Mouse (Mus musculus) stomach, postnatal 0 days (tissue): Measurements from ENCODE around the gene Cacna1b. TPM values are rescaled to one million over a fixed set of nuclear protein-coding genes. Genes with fewer than 3 reads are reported as not detected.
A peak's percentile ranks its signal among the peaks of the same experiment; 100 is the strongest.

ENCODE experiments used
- ATAC-seq: fragments of 200-750 bp; cut with Nextera tagmentation; 2 replicates; pipeline ENCODE4 v1.8.0; 2017; ENCODE audit not compliant: low FRiP score, low TSS enrichment
- DNase-seq: peaks from one replicate; pipeline ENCODE4 v3.0.0-alpha.2; 2016; ENCODE audit warnings: low spot score
- H3K27ac ChIP-seq: fragments of 300-500 bp; sonication (generic); replicated peaks from 2 replicates; pipeline ENCODE4 v1.5.1; 2014; ENCODE audit warnings: mild to moderate bottlenecking, control low read depth
- H3K27me3 ChIP-seq: fragments of 300-500 bp; sonication (generic); 2 replicates; pipeline ENCODE4 v1.6.1; 2014; ENCODE audit warnings: low read length; ENCODE audit not compliant: control insufficient read depth, insufficient read depth
- H3K36me3 ChIP-seq: fragments of 300-500 bp; sonication (generic); 2 replicates; pipeline ENCODE4 v1.6.1; 2014; ENCODE audit warnings: low read length, mixed read lengths; ENCODE audit not compliant: control insufficient read depth, insufficient read depth
- H3K4me1 ChIP-seq: fragments of 300-500 bp; sonication (generic); replicated peaks from 2 replicates; pipeline ENCODE4 v1.6.1; 2014; ENCODE audit warnings: antibody characterized with exemption; ENCODE audit not compliant: control insufficient read depth, insufficient read depth
- H3K4me2 ChIP-seq: fragments of 300-500 bp; sonication (generic); replicated peaks from 2 replicates; pipeline ENCODE4 v1.6.1; 2014; ENCODE audit warnings: low read depth, mild to moderate bottlenecking, control low read depth, moderate library complexity
- H3K4me3 ChIP-seq: fragments of 300-500 bp; sonication (generic); 2 replicates; pipeline ENCODE4 v1.5.1; 2014; ENCODE audit warnings: low read depth, low read length, control low read depth
- H3K9ac ChIP-seq: fragments of 300-500 bp; sonication (generic); 2 replicates; pipeline ENCODE4 v1.6.1; 2014; ENCODE audit warnings: mild to moderate bottlenecking, low read length, control low read depth, mixed read lengths
- H3K9me3 ChIP-seq: fragments of 300-500 bp; sonication (generic); 2 replicates; pipeline ENCODE4 v1.6.1; 2016; ENCODE audit warnings: low read length; ENCODE audit not compliant: control insufficient read depth
- CTCF ChIP-seq: IDR thresholded peaks from 2 replicates; pipeline ENCODE4 v1.5.1; 2016; ENCODE audit warnings: antibody characterized with exemption, low read depth, mild to moderate bottlenecking, moderate library complexity
- EP300 ChIP-seq: optimal IDR thresholded peaks from 2 replicates; pipeline ENCODE3; 2016; ENCODE audit warnings: antibody characterized with exemption
- WGBS: fragments of 180-500 bp; shearing (Covaris S2); extraction: QIAGEN DNeasy Blood & Tissue Kit; methylation state at CpG from one replicate; pipeline ENCODE4 v1.1.7; 2014; 5-methylcytosine and 5-hydroxymethylcytosine counted together
- polyA plus RNA-seq: library from polyadenylated mRNA; unstranded; fragments of >200 nt; fragmentation: Nextera tagmentation; extraction: Ambion mirVana; gene quantifications from 2 replicates; pipeline ENCODE4 v1.2.1, GENCODE M21; 2015

Cacna1b gene
- polyA plus RNA-seq, 1 experiment from 2014 or later: 0.87 TPM

- ATAC-seq (no peak), DNase-seq (no peak)
- Histone ChIP-seq H3K27ac (no peak overlapping the region), H3K27me3 (no peaks in the 10 kb centered on the region), H3K4me1 (no peaks in the 10 kb centered on the region), H3K4me2 (no peak overlapping the region), H3K9ac (no peak overlapping the region), H3K4me3 (no peak overlapping the region), H3K9me3 (no peaks in the 10 kb centered on the region), H3K36me3 (no peaks in the 10 kb centered on the region)
- 64% methylated on average over 4 of the region's 4 CpGs for WGBS
- TF ChIP-seq EP300: no peak
- no peak for TF ChIP-seq CTCF
Measured at GRCm38 (mm10) chr2:24770861-24771260, 7.9 kb upstream of the Cacna1b start.

GRCm38 (mm10) chr2:24762446-24762960 lies 449 bp downstream of the Cacna1b start:
- peak; percentile 16 for DNase-seq
- 0 out of 2 replicates have a peak, but pooled peaks have one; percentile 13 for ATAC-seq
- Histone ChIP-seq H3K36me3 (no peaks in the 10 kb centered on the region), H3K9me3 (no peaks in the 10 kb centered on the region), H3K4me1 (peaks cover 4% of the 10 kb centered on the region; the same call in 1 of the 2 replicates), H3K27me3 (no peaks in the 10 kb centered on the region), H3K4me2 (peak overlapping the region; percentile 83), H3K27ac (no peak overlapping the region), H3K9ac (no peak overlapping the region), H3K4me3 (peak overlapping the region; percentile 46)
- under 1% methylated on average over 51 of the region's 52 CpGs for WGBS
- TF ChIP-seq EP300: no peak

- Histone ChIP-seq H3K9ac (no peak overlapping the region), H3K9me3 (no peaks in the 10 kb centered on the region), H3K36me3 (no peaks in the 10 kb centered on the region), H3K27me3 (no peaks in the 10 kb centered on the region), H3K4me2 (peak overlapping the region; percentile 83), H3K4me1 (peaks cover 4% of the 10 kb centered on the region; the same call in 1 of the 2 replicates), H3K27ac (no peak overlapping the region), H3K4me3 (peak overlapping the region; percentile 46)
- under 1% methylated on average over 33 of the region's 35 CpGs for WGBS
- no peak for TF ChIP-seq EP300
- 0 out of 2 replicates have a peak, but pooled peaks have one; percentile 17 for TF ChIP-seq CTCF
- ATAC-seq: peak; percentile 74
- peak; percentile 79 for DNase-seq
Measured at GRCm38 (mm10) chr2:24761923-24762445, 968 bp downstream of the Cacna1b start.

GRCm38 (mm10) chr2:24755276-24755675 lies 7.7 kb downstream of the Cacna1b start:
- no peak overlapping the region for H3K4me2 ChIP-seq
- H3K4me1 ChIP-seq: no peaks in the 10 kb centered on the region
- no peak for TF ChIP-seq EP300
- peak; percentile 83 for TF ChIP-seq CTCF
- H3K9ac ChIP-seq: no peak overlapping the region
- DNase-seq: peak; percentile 64
- no peaks in the 10 kb centered on the region for H3K36me3 ChIP-seq
- H3K27ac ChIP-seq: no peak overlapping the region
- no peaks in the 10 kb centered on the region for H3K9me3 ChIP-seq
- ATAC-seq: 0 out of 2 replicates have a peak, but pooled peaks have one; percentile 16
- no peak overlapping the region for H3K4me3 ChIP-seq
- 93% methylated on average over 1 of the region's 1 CpGs for WGBS
- H3K27me3 ChIP-seq: no peaks in the 10 kb centered on the region

GRCm38 (mm10) chr2:24752599-24752998 lies 10.4 kb downstream of the Cacna1b start:
- Histone ChIP-seq H3K27ac (no peak overlapping the region), H3K9me3 (no peaks in the 10 kb centered on the region), H3K4me1 (no peaks in the 10 kb centered on the region), H3K4me3 (no peak overlapping the region), H3K4me2 (no peak overlapping the region), H3K27me3 (no peaks in the 10 kb centered on the region), H3K36me3 (no peaks in the 10 kb centered on the region), H3K9ac (no peak overlapping the region)
- no peak for DNase-seq
- TF ChIP-seq EP300: no peak
- no peak for TF ChIP-seq CTCF
- WGBS: 70% methylated on average over 4 of the region's 4 CpGs
- ATAC-seq: no peak

- Histone ChIP-seq H3K27ac (no peak overlapping the region), H3K27me3 (no peaks in the 10 kb centered on the region), H3K4me2 (no peak overlapping the region), H3K9ac (no peak overlapping the region), H3K9me3 (no peaks in the 10 kb centered on the region), H3K36me3 (no peaks in the 10 kb centered on the region), H3K4me3 (no peak overlapping the region), H3K4me1 (no peaks in the 10 kb centered on the region)
- DNase-seq (no peak), ATAC-seq (no peak)
- WGBS: 60% methylated on average over 3 of the region's 3 CpGs
- TF ChIP-seq CTCF (no peak), EP300 (no peak)
Measured at GRCm38 (mm10) chr2:24750051-24750450, 12.9 kb downstream of the Cacna1b start.
